9 mouse cellular contexts compared by ENCODE assay signal in genomic region chr4:138493161-138494001, GRCm38 (mm10). TPM values are rescaled to one million over a fixed set of nuclear protein-coding genes. Genes with fewer than 3 reads are reported as not detected.
DNase-seq lines count a peak whose midpoint lies in the region; ATAC-seq and TF ChIP-seq lines count a peak whose summit lies in the region.
"Had no signal": no experiment of that assay in that cellular context is flagged by ENCODE, and none has a peak within 500 bp of the region (broad histone marks: within the 10 kb centered on the region; RNA-seq: fewer than 3 reads in every experiment).

No protein-coding gene starts in this region.

- no peak overlapping the region for H3K9ac ChIP-seq in forebrain, embryonic 15.5 days (replicated peaks)
- no peak overlapping the region for H3K9ac ChIP-seq in forebrain, embryonic 11.5 days (ENCODE audit: low read length)
- no peak overlapping the region for H3K9ac ChIP-seq in CH12.LX (ENCODE audit: insufficient read depth, low read depth)
- H3K9ac ChIP-seq in hindbrain, embryonic 13.5 days = no peak overlapping the region

- no peak overlapping the region for H3K27ac ChIP-seq in forebrain, embryonic 15.5 days (replicated peaks)
- no peak overlapping the region for H3K27ac ChIP-seq in forebrain, embryonic 11.5 days (ENCODE audit: low read depth, low read length)
- H3K27ac ChIP-seq in CH12.LX (ENCODE audit: insufficient read depth, low read depth) = no peak overlapping the region
- H3K27ac ChIP-seq in hindbrain, embryonic 13.5 days = peak overlapping the region; percentile 74

- 46% methylated on average over 5 of the region's 5 CpGs for WGBS in forebrain, embryonic 15.5 days
- WGBS in forebrain, embryonic 11.5 days = 58% methylated on average over 4 of the region's 5 CpGs
- WGBS in hindbrain, embryonic 13.5 days = 51% methylated on average over 5 of the region's 5 CpGs

- H3K36me3 ChIP-seq in forebrain, embryonic 15.5 days = no peaks in the 10 kb centered on the region
- H3K36me3 ChIP-seq in forebrain, embryonic 11.5 days (ENCODE audit: control insufficient read depth, insufficient read depth, low read length) = no peaks in the 10 kb centered on the region
- no peaks in the 10 kb centered on the region for H3K36me3 ChIP-seq in CH12.LX (replicated peaks in 1 of 2; ENCODE audit: control insufficient read depth in 1 of 2, insufficient read depth in 1 of 2, low read length in 1 of 2)
- no peaks in the 10 kb centered on the region for H3K36me3 ChIP-seq in hindbrain, embryonic 13.5 days
- H3K36me3 ChIP-seq: G1E had no signal

- dilution Hi-C loops in CH12.LX (cut with MboI; ENCODE audit: extremely low pct_ligation_motif_present, extremely low pct_unique_long_range_greater_than_20kb, low sequenced_read_pairs) = no loop called here

- peaks cover 54% of the 10 kb centered on the region for H3K4me1 ChIP-seq in forebrain, embryonic 15.5 days
- H3K4me1 ChIP-seq in forebrain, embryonic 11.5 days (replicated peaks; ENCODE audit: control insufficient read depth, insufficient read depth, low read length) = peaks cover 22% of the 10 kb centered on the region
- H3K4me1 ChIP-seq in CH12.LX (ENCODE audit: control insufficient read depth in 1 of 2, insufficient read depth in 2 of 2) = peaks cover 4% of the 10 kb centered on the region in 2 experiments; a peak in 3 of 4 replicates
- peaks cover 58% of the 10 kb centered on the region for H3K4me1 ChIP-seq in hindbrain, embryonic 13.5 days (replicated peaks)

- no peak for TF ChIP-seq EP300 in CH12.LX (IDR thresholded peaks at IDR 0.05; ENCODE audit: low read length)

- no peaks in the 10 kb centered on the region for H3K79me2 ChIP-seq in CH12.LX (replicated peaks; ENCODE audit: control insufficient read depth, extremely low read depth, insufficient read depth, poor library complexity, severe bottlenecking)

- no peak for TF ChIP-seq POLR2A in CH12.LX (IDR thresholded peaks at IDR 0.05; ENCODE audit: low read depth, low read length)

- no peak overlapping the region for H3K4me2 ChIP-seq in forebrain, embryonic 15.5 days (replicated peaks)
- H3K4me2 ChIP-seq in forebrain, embryonic 11.5 days (ENCODE audit: low read depth, low read length, severe bottlenecking) = no peak overlapping the region
- H3K4me2 ChIP-seq in CH12.LX (ENCODE audit: insufficient read depth, low read depth, poor library complexity, severe bottlenecking) = no peak overlapping the region
- H3K4me2 ChIP-seq in hindbrain, embryonic 13.5 days = no peak overlapping the region

- H3K9me3 ChIP-seq in forebrain, embryonic 15.5 days = no peaks in the 10 kb centered on the region
- no peaks in the 10 kb centered on the region for H3K9me3 ChIP-seq in forebrain, embryonic 11.5 days (ENCODE audit: control insufficient read depth, low read length)
- H3K9me3 ChIP-seq in CH12.LX (replicated peaks; ENCODE audit: low read length) = no peaks in the 10 kb centered on the region
- H3K9me3 ChIP-seq in hindbrain, embryonic 13.5 days = no peaks in the 10 kb centered on the region

- TF ChIP-seq RAD21 in CH12.LX (IDR thresholded peaks at IDR 0.05; ENCODE audit: low read depth, low read length) = no peak

- H3K27me3 ChIP-seq in forebrain, embryonic 15.5 days = no peaks in the 10 kb centered on the region
- H3K27me3 ChIP-seq in forebrain, embryonic 11.5 days (ENCODE audit: control insufficient read depth, insufficient read depth, low read length) = no peaks in the 10 kb centered on the region; the same call in none of the 2 replicates
- H3K27me3 ChIP-seq in CH12.LX (replicated peaks) = peaks cover 84% of the 10 kb centered on the region
- no peaks in the 10 kb centered on the region for H3K27me3 ChIP-seq in hindbrain, embryonic 13.5 days

- no peak overlapping the region for H3K4me3 ChIP-seq in forebrain, embryonic 15.5 days
- no peak overlapping the region for H3K4me3 ChIP-seq in forebrain, embryonic 11.5 days (ENCODE audit: low read depth, low read length)
- no peak overlapping the region for H3K4me3 ChIP-seq in CH12.LX (replicated peaks in 1 of 3; ENCODE audit: low read depth in 2 of 3, low read length in 2 of 3, poor library complexity in 1 of 3)
- no peak overlapping the region for H3K4me3 ChIP-seq in hindbrain, embryonic 13.5 days

- no peak for TF ChIP-seq CTCF in CH12.LX (conservative IDR thresholded peaks at IDR 0.05 in 1 of 2, IDR thresholded peaks at IDR 0.05 in 1 of 2; ENCODE audit: low read depth in 2 of 2, low read length in 2 of 2)

- DNase-seq in forebrain, embryonic 11.5 days (ENCODE audit: low spot score) = no peak
- DNase-seq in CH12.LX (ENCODE audit: extremely low read depth) = peak; percentile 6
- DNase-seq in fat pad, adult 2 months (ENCODE audit: extremely low read depth, low read depth, low spot score) = peak; percentile 2
- DNase-seq in lung, postnatal 25 days (ENCODE audit: low spot score) = peak; percentile 53
- DNase-seq in layer of hippocampus, postnatal 36 days = no peak
- no peak for DNase-seq in layer of hippocampus, adult 9-11 months

- ATAC-seq in forebrain, embryonic 15.5 days (replicated peaks) = 0 out of 2 replicates have a peak, but pooled peaks have one; percentile 24
- no peak for ATAC-seq in forebrain, embryonic 11.5 days (replicated peaks; ENCODE audit: low FRiP score)
- no peak for ATAC-seq in hindbrain, embryonic 13.5 days (ENCODE audit: low FRiP score)

- in situ Hi-C loops in CH12.LX (cut with MboI; ENCODE audit: low pct_ligation_motif_present, low pct_unique_long_range_greater_than_20kb, low sequenced_read_pairs) = no loop called here

TF ChIP-seq in CH12.LX, 34 proteins besides CTCF, POLR2A, EP300 and RAD21:
- TF ChIP-seq USF2 (conservative IDR thresholded peaks at IDR 0.05; ENCODE audit: low read depth, low read length) (no peak), MXI1 (IDR thresholded peaks at IDR 0.05; ENCODE audit: low read depth, low read length) (no peak), NRF1 (IDR thresholded peaks at IDR 0.05; ENCODE audit: low read depth, low read length) (no peak), POLR2AphosphoS2 (IDR thresholded peaks at IDR 0.05; ENCODE audit: low read depth, low read length) (no peak), MEF2A (IDR thresholded peaks at IDR 0.05; ENCODE audit: borderline replicate concordance, low read depth, low read length) (no peak), SIN3A (IDR thresholded peaks at IDR 0.05; ENCODE audit: low read length) (no peak), KAT2A (IDR thresholded peaks at IDR 0.05; ENCODE audit: insufficient replicate concordance, low read length) (no peak), JUND (conservative IDR thresholded peaks at IDR 0.05; ENCODE audit: low read depth, low read length) (no peak), ZNF384 (IDR thresholded peaks at IDR 0.05; ENCODE audit: low read depth, low read length) (no peak), MAX (IDR thresholded peaks at IDR 0.05; ENCODE audit: low read length) (no peak), E2F4 (IDR thresholded peaks at IDR 0.05; ENCODE audit: insufficient replicate concordance, low read depth, low read length) (no peak), USF1 (IDR thresholded peaks at IDR 0.05; ENCODE audit: low read depth, low read length) (no peak)

RNA-seq across cellular contexts. Expression of gene Camk2n1, which starts 39.3 kb away (rescaled TPM):
- polyA plus RNA-seq in forebrain, embryonic 15.5 days (2015; fragmentation: Nextera tagmentation; extraction: Ambion mirVana) = 9.7 and 10.7 TPM in 2 replicates
- polyA plus RNA-seq in forebrain, embryonic 11.5 days (2014; fragmentation: Nextera tagmentation; extraction: Ambion mirVana) = 2.2 and 2.5 TPM in 2 replicates
- total RNA-seq in CH12.LX (2012; rRNA removed) = 0.04 and 0.13 TPM in 2 replicates
- total RNA-seq in CH12.LX (2014; rRNA removed) = not detected in 2 replicates
- polyA plus RNA-seq in CH12.LX (2012; ENCODE audit: insufficient read length, low read depth) = not detected in 2 replicates
- 14.3 and 14.8 TPM in 2 replicates for polyA plus RNA-seq in hindbrain, embryonic 13.5 days (2015; fragmentation: Nextera tagmentation; extraction: Ambion mirVana)
- total RNA-seq in layer of hippocampus, postnatal 36 days (2021) = 100 to 1,000 TPM; 359 to 375 TPM

RNA-seq across cellular contexts. Expression of gene Mul1, which starts 58.9 kb away (rescaled TPM):
- 18.5 and 19.0 TPM in 2 replicates for polyA plus RNA-seq in forebrain, embryonic 15.5 days (2015; fragmentation: Nextera tagmentation; extraction: Ambion mirVana)
- 18.6 and 21.1 TPM in 2 replicates for polyA plus RNA-seq in forebrain, embryonic 11.5 days (2014; fragmentation: Nextera tagmentation; extraction: Ambion mirVana)
- total RNA-seq in CH12.LX (2012; rRNA removed) = 12.3 and 19.7 TPM in 2 replicates
- total RNA-seq in CH12.LX (2014; rRNA removed) = 8.8 and 10.2 TPM in 2 replicates
- polyA plus RNA-seq in CH12.LX (2012; ENCODE audit: insufficient read length, low read depth) = 20.2 and 26.8 TPM in 2 replicates
- 20.9 and 21.4 TPM in 2 replicates for polyA plus RNA-seq in hindbrain, embryonic 13.5 days (2015; fragmentation: Nextera tagmentation; extraction: Ambion mirVana)
- 10 to 100 TPM; 53.4 to 62.5 TPM for total RNA-seq in layer of hippocampus, postnatal 36 days (2021)

Comparison
In these comparisons a context has a peak if more than half of its experiments do, and no peak if none do; other contexts are left out.
1. DNase-seq: peak in CH12.LX (single experiment), fat pad, adult 2 months (single experiment) and lung, postnatal 25 days (single experiment); none in forebrain, embryonic 11.5 days (single experiment), layer of hippocampus, postnatal 36 days (0 of 2) and layer of hippocampus, adult 9-11 months (single experiment).